Mouse (Mus musculus) limb, embryonic 14.5 days (tissue): Measurements from ENCODE around the gene Rnf213. TPM values are rescaled to one million over a fixed set of nuclear protein-coding genes. Genes with fewer than 3 reads are reported as not detected.

Experiments
- ATAC-seq: fragments of 200-750 bp; cut with Nextera tagmentation; 2 replicates; pipeline ENCODE4 v1.8.0; 2017; ENCODE audit warnings: low read depth, moderate number of reproducible peaks, moderate TSS enrichment; ENCODE audit not compliant: low FRiP score
- DNase-seq: peaks from one replicate; pipeline ENCODE4 v3.0.0-alpha.2; 2015; ENCODE audit warnings: low spot score
- H3K27ac ChIP-seq: fragments of 300-500 bp; sonication (generic); replicated peaks from 2 replicates; pipeline ENCODE4 v1.5.1; 2014; ENCODE audit warnings: low read depth, mild to moderate bottlenecking, low read length, moderate library complexity, mixed read lengths
- H3K27me3 ChIP-seq: fragments of 300-500 bp; sonication (generic); 2 replicates; pipeline ENCODE4 v1.6.1; 2014; ENCODE audit warnings: low read length, mixed read lengths; ENCODE audit not compliant: control insufficient read depth, insufficient read depth
- H3K36me3 ChIP-seq: fragments of 300-500 bp; sonication (generic); 2 replicates; pipeline ENCODE4 v1.6.1; 2014; ENCODE audit warnings: mild to moderate bottlenecking, low read length, moderate library complexity, mixed read lengths; ENCODE audit not compliant: control insufficient read depth, insufficient read depth
- H3K4me1 ChIP-seq: fragments of 300-500 bp; sonication (generic); 2 replicates; pipeline ENCODE4 v1.6.1; 2014; ENCODE audit warnings: antibody characterized with exemption, low read length, mixed read lengths; ENCODE audit not compliant: control insufficient read depth, insufficient read depth
- H3K4me2 ChIP-seq: fragments of 300-500 bp; sonication (generic); replicated peaks from 2 replicates; pipeline ENCODE4 v1.6.1; 2014; ENCODE audit warnings: low read depth, mild to moderate bottlenecking, low read length, moderate library complexity; ENCODE audit not compliant: severe bottlenecking
- H3K4me3 ChIP-seq: fragments of 300-500 bp; sonication (generic); replicated peaks from 2 replicates; pipeline ENCODE4 v1.5.1; 2014; ENCODE audit warnings: low read length
- H3K9ac ChIP-seq: fragments of 300-500 bp; sonication (generic); 2 replicates; pipeline ENCODE4 v1.6.1; 2014; ENCODE audit warnings: mild to moderate bottlenecking, low read depth, low read length, moderate library complexity; ENCODE audit not compliant: severe bottlenecking
- H3K9me3 ChIP-seq: fragments of 300-500 bp; sonication (generic); 2 replicates; pipeline ENCODE4 v1.6.1; 2016; ENCODE audit warnings: low read length; ENCODE audit not compliant: control insufficient read depth
- POLR2A ChIP-seq: fragments of 200-500 bp; IDR thresholded peaks from 2 replicates; pipeline ENCODE4 v1.8.0; 2012; ENCODE audit warnings: inconsistent platforms, mild to moderate bottlenecking, moderate library complexity, borderline replicate concordance; ENCODE audit not compliant: insufficient read depth, insufficient read length; ENCODE audit errors: extremely low read depth
- WGBS: fragments of 180-500 bp; shearing (Covaris S2); extraction: QIAGEN DNeasy Blood & Tissue Kit; methylation state at CpG from one replicate; pipeline ENCODE4 v1.1.7; 2014; 5-methylcytosine and 5-hydroxymethylcytosine counted together
- polyA plus RNA-seq, 2 experiments: library from polyadenylated mRNA; depleted of rRNA in 1 of 2; stranded (reverse) in 1 of 2; unstranded in 1 of 2; fragments of >200 nt; fragmentation: Nextera tagmentation in 1 of 2; extraction: Ambion mirVana in 1 of 2; gene quantifications; 2 replicates each; pipeline versions ENCODE4 v1.2.1 to v1.2.3; 2012 to 2014

Rnf213 gene
- polyA plus RNA-seq, 2 experiments = 5.8 to 9.5 TPM

GRCm38 (mm10) chr11:119427986-119428385 is 35.1 kb downstream of the Rnf213 start:
- Histone ChIP-seq H3K9me3 (no peaks in the 10 kb centered on the region), H3K4me1 (no peaks in the 10 kb centered on the region), H3K27me3 (no peaks in the 10 kb centered on the region), H3K4me3 (no peak overlapping the region), H3K4me2 (peak overlapping the region; percentile 49; the same call in 1 of the 2 replicates), H3K27ac (no peak overlapping the region), H3K36me3 (0 out of 2 replicates have a peak, but pooled peaks cover 4% of the 10 kb centered on the region), H3K9ac (no peak overlapping the region)
- ATAC-seq (no peak), DNase-seq (no peak)
- 90% methylated on average over 5 of the region's 5 CpGs for WGBS
- TF ChIP-seq POLR2A = no peak

GRCm38 (mm10) chr11:119428649-119429136 is 35.8 kb downstream of the Rnf213 start:
- 0 out of 2 replicates have a peak, but pooled peaks have one; percentile 26 for ATAC-seq
- DNase-seq = peak; percentile 3

GRCm38 (mm10) chr11:119431516-119431915 is 38.6 kb downstream of the Rnf213 start:
- TF ChIP-seq POLR2A = no peak
- ATAC-seq (no peak), DNase-seq (no peak)
- H3K4me1 ChIP-seq = no peaks in the 10 kb centered on the region
- no peak overlapping the region for H3K27ac ChIP-seq
- H3K4me3 ChIP-seq = no peak overlapping the region
- peaks cover 6% of the 10 kb centered on the region for H3K36me3 ChIP-seq
- no peaks in the 10 kb centered on the region for H3K27me3 ChIP-seq
- no peak overlapping the region for H3K9ac ChIP-seq
- H3K9me3 ChIP-seq = no peaks in the 10 kb centered on the region
- H3K4me2 ChIP-seq = no peak overlapping the region
- 91% methylated on average over 12 of the region's 12 CpGs for WGBS

More at GRCm38 (mm10) chr11:119428649-119429136, 35.8 kb downstream of the Rnf213 start:
- no peak overlapping the region for H3K27ac ChIP-seq
- peak overlapping the region; percentile 5; the same call in 1 of the 2 replicates for H3K9ac ChIP-seq
- H3K4me1 ChIP-seq = no peaks in the 10 kb centered on the region
- peaks cover 4% of the 10 kb centered on the region; the same call in 1 of the 2 replicates for H3K36me3 ChIP-seq
- no peaks in the 10 kb centered on the region for H3K9me3 ChIP-seq
- peak overlapping the region; percentile 49 for H3K4me2 ChIP-seq
- 2% methylated on average over 30 of the region's 35 CpGs for WGBS
- no peak for TF ChIP-seq POLR2A
- H3K4me3 ChIP-seq = peak overlapping the region; percentile 15
- no peaks in the 10 kb centered on the region for H3K27me3 ChIP-seq

- Histone ChIP-seq H3K9ac (no peak overlapping the region), H3K4me1 (no peaks in the 10 kb centered on the region), H3K36me3 (peaks cover 15% of the 10 kb centered on the region), H3K27ac (no peak overlapping the region), H3K4me2 (no peak overlapping the region), H3K27me3 (no peaks in the 10 kb centered on the region), H3K9me3 (no peaks in the 10 kb centered on the region), H3K4me3 (no peak overlapping the region)
- no peak for DNase-seq
- WGBS = 83% methylated on average over 7 of the region's 7 CpGs
- TF ChIP-seq POLR2A = no peak
- no peak for ATAC-seq
Observed at GRCm38 (mm10) chr11:119432706-119433105, 39.8 kb downstream of the Rnf213 start.

GRCm38 (mm10) chr11:119434316-119434715 is 41.4 kb downstream of the Rnf213 start:
- H3K36me3 ChIP-seq = peaks cover 15% of the 10 kb centered on the region
- no peak overlapping the region for H3K27ac ChIP-seq
- no peak for DNase-seq
- no peak for ATAC-seq
- 81% methylated on average over 4 of the region's 4 CpGs for WGBS
- no peak overlapping the region for H3K4me2 ChIP-seq
- no peak overlapping the region for H3K9ac ChIP-seq
- TF ChIP-seq POLR2A = no peak
- no peaks in the 10 kb centered on the region for H3K27me3 ChIP-seq
- H3K4me1 ChIP-seq = no peaks in the 10 kb centered on the region
- no peak overlapping the region for H3K4me3 ChIP-seq
- no peaks in the 10 kb centered on the region for H3K9me3 ChIP-seq
